Mouse (Mus musculus): ENCODE results near the gene Ckmt2. TPM values are rescaled to one million over a fixed set of nuclear protein-coding genes. Genes with fewer than 3 reads are reported as not detected.
A peak's percentile ranks its signal among the peaks of the same experiment; 100 is the strongest.

Gene Ckmt2
- total RNA-seq (2021) = 1 to 10 TPM; 6.5 to 7.6 TPM
- long read RNA-seq, experiment 1, partial matches to known transcripts = 0 of 4 reads
- long read RNA-seq, experiment 1, other reads (novel, unspliced or antisense) = 0 of 4 reads
- long read RNA-seq, experiment 2, transcript Ckmt2-201 (10 exons, 1,486 nt) = major isoform, 12 of 13 reads
- long read RNA-seq, experiment 2, partial matches to known transcripts = 1 of 13 reads
- long read RNA-seq, experiment 2, other reads (novel, unspliced or antisense) = 0 of 13 reads

DNA sequence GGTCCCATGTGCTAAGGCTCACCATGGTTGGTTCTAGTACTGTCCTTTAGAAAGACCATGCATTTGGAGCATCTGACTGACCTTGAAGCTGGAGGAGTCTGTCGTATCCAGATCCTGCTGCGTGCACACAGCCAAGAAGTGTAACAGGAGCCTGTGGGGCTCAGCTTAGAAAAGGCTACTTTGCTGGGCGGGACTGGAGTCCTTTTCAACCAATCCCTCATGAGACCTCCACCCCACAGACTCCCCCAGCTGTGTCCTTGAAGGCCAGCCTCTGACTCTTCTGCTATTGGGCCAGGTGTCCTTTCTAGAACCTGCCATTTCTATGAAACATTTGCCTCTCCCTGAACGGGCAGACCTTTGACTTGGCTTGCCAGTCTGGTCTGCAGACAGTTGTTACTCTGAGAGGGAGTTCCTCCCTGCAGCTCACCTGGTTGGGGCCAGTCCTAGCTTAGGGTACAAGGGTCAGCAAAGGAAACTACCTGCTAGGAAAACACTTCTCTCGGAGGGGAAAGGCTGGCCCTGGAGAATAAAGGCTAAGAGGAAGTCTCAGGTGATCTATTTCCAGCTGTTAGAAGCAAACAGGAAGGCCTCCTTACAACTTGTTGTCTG is at the start of gene Ckmt2:
Gene Ckmt2, minus strand, starts transcription at position 145 of the 609 bp plus-strand sequence.
- DNase-seq (ENCODE audit: low spot score in 2 of 2) = no peak

GRCm38 (mm10) chr13:91921010-91921409 is 44.3 kb upstream of the Ckmt2 start:
- DNase-seq (ENCODE audit: low spot score in 2 of 2) = no peak

GRCm38 (mm10) chr13:91918764-91919163 is 42.1 kb upstream of the Ckmt2 start:
- no peak for DNase-seq (ENCODE audit: low spot score in 2 of 2)

DNA sequence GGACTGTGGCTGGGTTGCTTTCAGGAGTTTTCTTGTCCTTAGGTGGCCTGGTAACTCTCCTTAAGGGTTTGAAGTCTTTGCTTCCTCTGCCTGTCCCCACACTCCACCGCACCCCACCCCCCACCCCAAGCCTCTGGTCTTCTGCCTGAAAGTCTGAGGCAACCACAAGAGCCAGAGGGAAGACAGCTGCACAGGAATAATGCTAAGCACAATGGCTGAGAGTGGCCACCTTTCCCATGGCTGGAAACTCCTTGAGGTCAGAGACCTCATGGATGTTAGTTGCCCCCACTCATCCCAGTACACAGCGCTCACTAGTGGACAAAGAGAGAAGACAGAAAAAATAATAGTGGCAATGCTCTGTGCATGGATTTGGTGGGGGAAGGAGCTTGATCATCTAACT is 41.1 kb upstream of the Ckmt2 start:
- no peak for DNase-seq (ENCODE audit: low spot score in 2 of 2)

DNA sequence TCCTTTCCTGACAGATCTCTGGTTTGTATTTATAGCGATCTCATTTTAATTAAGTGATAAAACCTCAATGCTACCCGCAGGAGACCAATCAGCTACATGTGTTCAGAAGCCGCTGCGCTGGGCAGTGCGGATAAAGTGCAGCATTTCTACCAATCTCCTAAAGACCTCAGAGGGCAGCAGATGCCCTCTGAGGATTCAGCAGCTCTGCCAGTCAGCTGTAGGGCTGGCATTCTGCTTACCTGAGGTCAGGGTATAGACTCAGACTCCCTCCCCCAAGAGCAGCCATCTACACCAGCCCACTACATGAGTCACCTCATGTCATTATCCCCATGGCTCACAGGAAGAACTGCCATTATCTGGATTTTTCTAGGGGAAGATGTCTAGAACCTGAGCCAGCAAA is 39.6 kb upstream of the Ckmt2 start:
- DNase-seq (ENCODE audit: low spot score in 2 of 2) = no peak

- DNase-seq (ENCODE audit: low spot score in 2 of 2) = no peak
Observed at GRCm38 (mm10) chr13:91915582-91916239, 39.0 kb upstream of the Ckmt2 start.

- DNase-seq (ENCODE audit: low spot score in 2 of 2) = no peak
Observed at GRCm38 (mm10) chr13:91915192-91915581, 38.5 kb upstream of the Ckmt2 start.

GRCm38 (mm10) chr13:91911652-91912051 is 35.0 kb upstream of the Ckmt2 start:
- DNase-seq (ENCODE audit: low spot score in 2 of 2) = no peak

DNA sequence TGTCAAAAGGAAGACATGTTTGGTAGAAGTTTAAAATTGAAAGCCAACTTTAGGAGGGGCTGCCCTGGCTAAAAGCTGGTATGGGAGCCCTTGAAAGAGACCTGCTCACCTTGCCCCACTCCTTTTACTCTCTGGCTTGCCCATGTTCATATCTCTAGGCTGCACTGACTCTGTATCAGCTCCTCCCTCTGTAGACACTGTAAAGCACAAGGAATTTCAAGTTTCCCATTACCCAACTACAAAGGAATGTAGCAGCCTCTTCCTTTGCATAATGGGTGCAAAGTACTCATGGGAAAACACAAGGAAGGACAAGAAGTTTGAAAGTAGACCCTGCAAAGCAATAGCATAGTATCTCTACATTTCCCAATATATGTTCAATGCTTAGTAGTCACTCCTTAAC is 34.5 kb upstream of the Ckmt2 start:
- DNase-seq (ENCODE audit: low spot score in 2 of 2) = no peak

GRCm38 (mm10) chr13:91908202-91908980 is 31.7 kb upstream of the Ckmt2 start:
- peak; percentile 26 to 64 for DNase-seq (ENCODE audit: low spot score in 2 of 2)

DNA sequence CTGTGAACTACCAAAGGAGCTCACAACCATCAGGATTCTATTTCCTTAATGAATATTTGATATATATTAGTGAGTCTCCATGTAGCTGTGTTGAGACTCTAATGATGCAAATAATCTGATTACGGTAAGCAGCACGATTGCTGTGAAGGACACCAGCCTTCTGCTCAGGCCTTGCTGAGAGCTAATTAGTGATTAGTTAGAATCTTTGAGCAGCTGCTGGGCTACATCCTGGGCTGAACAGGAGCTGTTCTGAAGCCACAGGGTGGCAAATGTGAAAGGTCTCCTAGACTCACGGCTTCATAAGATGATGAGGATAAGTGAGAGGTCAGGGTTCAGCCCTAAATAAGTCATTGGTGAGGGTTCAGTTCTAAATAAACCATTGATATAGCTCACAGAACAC is 29.7 kb upstream of the Ckmt2 start:
- DNase-seq (ENCODE audit: low spot score in 2 of 2) = no peak

- DNase-seq (ENCODE audit: low spot score in 2 of 2) = no peak
Observed at GRCm38 (mm10) chr13:91896476-91896875, 19.8 kb upstream of the Ckmt2 start.

- DNase-seq (ENCODE audit: low spot score in 2 of 2) = no peak
Observed at GRCm38 (mm10) chr13:91893132-91893531, 16.4 kb upstream of the Ckmt2 start.

GRCm38 (mm10) chr13:91890031-91890619 is 13.4 kb upstream of the Ckmt2 start:
- DNase-seq (ENCODE audit: low spot score in 2 of 2) = no peak

DNA sequence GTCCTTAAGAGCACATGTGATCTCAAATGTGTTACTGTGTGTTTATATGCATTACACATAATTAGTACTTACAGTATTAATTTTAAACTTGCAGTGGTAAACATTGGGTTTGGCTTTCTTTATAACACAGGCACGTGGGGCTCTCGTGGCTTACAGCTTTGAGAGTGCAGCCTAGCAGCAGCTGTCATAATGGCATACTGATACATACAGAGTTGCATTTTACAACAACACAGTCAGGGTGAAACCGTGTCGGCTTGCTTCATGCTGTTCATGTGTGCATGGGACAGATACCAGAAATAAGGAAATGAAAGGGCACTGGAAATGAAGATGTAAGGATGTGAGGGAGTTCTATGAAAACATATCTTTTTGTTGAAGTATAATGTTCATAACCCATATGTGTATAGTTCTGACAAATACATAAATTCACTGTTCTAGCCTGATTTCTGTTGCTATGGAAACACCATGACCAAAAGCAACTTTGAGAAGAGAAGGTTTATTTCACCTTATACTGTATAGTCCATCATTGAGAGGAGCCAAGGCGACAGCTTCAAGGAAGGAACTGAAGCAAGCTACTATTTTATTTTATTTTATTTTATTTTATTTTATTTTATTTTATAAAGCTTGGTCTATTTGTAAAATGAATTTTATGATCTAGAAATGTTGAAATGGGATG is 8.2 kb upstream of the Ckmt2 start:
- no peak for DNase-seq (ENCODE audit: low spot score in 2 of 2)

GRCm38 (mm10) chr13:91881837-91882480 is 5.3 kb upstream of the Ckmt2 start:
- peak in 1 of 2 experiments; percentile 12 for DNase-seq (ENCODE audit: low spot score in 2 of 2)

DNA sequence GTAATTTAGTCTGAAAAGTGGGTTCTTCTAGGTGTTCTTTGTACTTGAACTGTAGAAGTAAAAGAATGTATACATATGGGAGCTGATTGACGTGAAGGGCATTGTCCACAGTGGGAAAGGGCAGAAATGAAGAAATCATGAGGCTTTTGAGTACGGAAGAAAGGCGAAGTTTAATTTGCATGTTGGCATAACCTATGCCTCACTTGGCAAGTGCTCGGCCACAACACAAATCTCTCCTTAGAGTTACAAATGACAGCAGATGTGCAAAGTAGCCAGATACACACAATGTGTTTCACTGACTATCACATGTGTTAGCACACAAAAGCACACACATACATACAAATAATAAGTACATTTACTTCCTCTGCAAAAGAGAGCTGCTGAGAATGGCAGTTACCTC is 3.6 kb upstream of the Ckmt2 start:
- no peak for DNase-seq (ENCODE audit: low spot score in 2 of 2)

GRCm38 (mm10) chr13:91877996-91878395 is 1.3 kb upstream of the Ckmt2 start:
- no peak for DNase-seq (ENCODE audit: low spot score in 2 of 2)

GRCm38 (mm10) chr13:91877350-91877749 is 665 bp upstream of the Ckmt2 start:
- no peak for DNase-seq (ENCODE audit: low spot score in 2 of 2)

DNA sequence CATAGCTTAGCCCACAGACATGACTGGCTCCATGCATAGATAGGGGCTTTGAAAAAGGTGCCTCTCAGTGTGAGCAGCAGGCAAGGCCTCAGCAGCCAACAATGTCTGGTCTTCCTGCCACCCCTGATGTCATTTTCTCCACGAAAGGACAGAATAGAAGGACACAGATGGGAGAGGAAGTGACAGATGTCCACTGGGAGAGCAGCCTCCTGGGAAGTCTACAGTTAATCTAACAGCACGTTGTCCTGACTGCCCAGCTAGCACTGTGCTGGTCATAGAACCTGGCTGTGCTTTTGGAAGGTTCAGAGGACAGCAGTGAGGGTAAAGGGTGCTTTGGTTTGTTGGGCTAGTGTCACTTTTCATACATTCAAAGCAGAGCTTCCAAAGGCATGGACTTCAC is 1.1 kb downstream of the Ckmt2 start:
- DNase-seq (ENCODE audit: low spot score in 2 of 2) = no peak

All from adrenal gland, postnatal 4 days (tissue).